Mouse (Mus musculus): Measurements from ENCODE around the gene Trmo.

- TF ChIP-seq POLR2A (IDR thresholded peaks at IDR 0.05; ENCODE audit: borderline replicate concordance, extremely low read depth, insufficient read depth, insufficient read length, poor library complexity, severe bottlenecking) (no peak), CTCF (IDR thresholded peaks at IDR 0.05; ENCODE audit: borderline replicate concordance, extremely low read depth, insufficient read depth, insufficient read length) (no peak)
These were observed 24.2 kb upstream of the Trmo start, which contains the start of gene Hemgn for GRCm38 (mm10) chr4:46413406-46413805.

All from brain, embryonic 14.5 days (tissue).